Mouse (Mus musculus): ENCODE measurements at regions not wholly inside any gene's neighbourhood (a gene's known extent, or its start where the extent isn't known, plus 50 kb on each side); places are given as distances from the start of the nearest gene placed in this dataset.
"Not testable (repeated sequence)": the region's sequence is repeated elsewhere in the genome, so short reads cannot be mapped to it uniquely, and the experiment has no call there.

DNA sequence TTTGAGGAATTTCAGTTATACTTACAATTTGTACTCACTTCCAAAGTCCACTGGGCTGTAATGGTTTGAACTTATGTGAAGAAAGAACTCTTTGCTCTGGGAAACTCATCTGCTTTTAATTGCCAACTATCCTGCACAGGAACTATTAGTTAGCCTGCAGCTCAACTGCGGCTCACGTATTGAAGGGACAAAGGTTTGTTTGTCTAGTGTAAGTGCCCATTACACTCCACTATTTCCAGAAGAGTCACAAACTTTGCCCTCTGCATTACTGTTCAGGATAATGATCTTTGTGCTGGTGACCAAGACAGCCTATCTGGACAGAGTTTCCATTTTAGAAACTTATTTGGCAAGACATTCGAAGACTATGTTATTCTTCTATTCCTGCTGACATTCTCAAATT is 74.5 kb downstream of the Slc10a2 start:
- DNase-seq, result no peak

DNA sequence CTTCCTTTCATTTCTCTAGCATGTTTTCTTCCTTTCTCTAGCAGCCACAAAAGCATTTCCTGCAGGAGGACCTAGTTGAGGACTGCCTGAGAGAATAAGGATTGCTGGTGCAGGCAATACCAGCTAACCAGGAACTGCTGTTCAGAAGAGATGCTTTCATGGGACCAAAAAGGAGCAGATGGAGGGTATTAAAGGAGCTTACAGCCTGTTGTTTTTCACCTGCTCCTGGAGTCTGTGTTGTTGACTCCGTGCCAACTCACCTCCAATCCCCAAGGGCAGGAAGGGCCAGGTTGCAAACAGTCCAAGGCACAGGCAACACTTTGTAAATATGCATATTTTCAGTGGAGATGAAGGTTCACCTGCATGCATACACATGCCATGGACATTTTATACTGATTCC is 92.8 kb downstream of the Slc10a2 start:
- DNase-seq, result peak; percentile 43

DNA sequence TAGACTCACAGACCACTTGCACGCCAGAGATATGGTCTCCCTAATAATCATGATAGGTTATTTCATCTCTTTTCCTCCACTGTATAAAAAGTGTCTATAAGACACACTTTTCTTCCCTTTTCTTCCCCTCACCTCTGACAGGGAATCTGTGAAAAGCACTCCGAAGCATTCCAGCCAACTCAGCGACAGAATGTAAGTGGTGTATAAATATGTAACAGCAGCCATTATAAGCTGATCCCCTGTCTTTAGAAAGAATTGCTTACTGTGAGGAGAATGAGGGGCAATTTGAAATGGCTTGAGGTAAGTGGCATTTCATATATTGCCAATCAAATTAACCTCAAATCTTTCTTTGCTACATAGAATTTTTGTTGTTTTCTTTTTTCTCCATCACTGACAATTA is 93.4 kb downstream of the Slc10a2 start:
- no peak for DNase-seq

DNA sequence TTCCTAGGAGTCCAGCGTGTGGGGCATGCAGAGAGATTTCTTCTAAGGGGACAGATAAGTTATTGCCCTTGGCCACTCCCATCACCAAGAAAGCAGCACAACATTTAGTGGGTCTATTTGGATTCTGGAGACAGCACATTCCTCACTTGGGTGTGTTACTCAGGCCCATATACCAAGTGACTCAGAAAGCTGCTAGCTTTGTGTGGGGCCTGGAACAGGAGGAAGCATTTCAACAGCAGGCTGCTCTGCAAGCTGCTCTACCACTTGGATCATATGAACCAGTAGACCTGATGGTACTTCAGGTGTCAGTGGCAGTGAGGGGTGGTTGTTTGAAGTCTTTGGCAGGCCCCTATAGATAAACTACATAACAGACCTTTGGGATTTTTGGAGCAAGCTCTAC is 101.8 kb downstream of the Slc10a2 start:
- not testable (repeated sequence) for DNase-seq
